Mouse (Mus musculus): ENCODE measurements around the gene Gm7358. TPM values are rescaled to one million over a fixed set of nuclear protein-coding genes. Genes with fewer than 3 reads are reported as not detected.

Gene Gm7358
- polyA plus RNA-seq (2017; shearing (Covaris generic)): not detected

GRCm38 (mm10) chr17:14059431-14059830, at the start of gene Gm7358:
TSS of gene Gm7358 (minus strand) at chr17:14059531.

Other genes starting within 250 kb of the Gm7358 start
- gene Gm7168, start 111.2 kb downstream of the Gm7358 start, polyA plus RNA-seq (2017; shearing (Covaris generic)): not detected
- gene Gm7356, start 55.8 kb downstream of the Gm7358 start, polyA plus RNA-seq (2017; shearing (Covaris generic)): not detected
- under 1 TPM; 0.09 to 0.19 TPM for gene Dact2, start 144.8 kb upstream of the Gm7358 start, polyA plus RNA-seq (2017; shearing (Covaris generic))
- 1 to 10 TPM in 1 of 2 experiments, not detected in 1; 1.4 TPM for gene Smoc2, start 220.0 kb upstream of the Gm7358 start, polyA plus RNA-seq (2017; shearing (Covaris generic))